Mouse (Mus musculus) activated CD4-positive, CD25-positive, alpha-beta regulatory T cell, adult 4 months (primary cell): Measurements from ENCODE around the gene Foxj3. TPM values are rescaled to one million over a fixed set of nuclear protein-coding genes. Genes with fewer than 3 reads are reported as not detected.
A peak's percentile ranks its signal among the peaks of the same experiment; 100 is the strongest.
"Not testable (repeated sequence)": the region's sequence is repeated elsewhere in the genome, so short reads cannot be mapped to it uniquely, and the experiment has no call there.

Source experiments
- ATAC-seq: one replicate; pipeline ENCODE4 v1.8.0; 2017
- polyA plus RNA-seq, 2 experiments: library from polyadenylated mRNA; unstranded; fragments of 100-300 nt; shearing (Covaris generic); gene quantifications; one replicate each; pipeline ENCODE4 v1.2.1; 2017

Gene Foxj3
- 10 to 100 TPM in 1 of 2 experiments, 1 to 10 TPM in 1; 9.4 to 11.7 TPM for polyA plus RNA-seq

GRCm38 (mm10) chr4:119536615-119537014, at the start of gene Foxj3:
Gene Foxj3, plus strand, starts transcription at chr4:119537004.
- ATAC-seq: not testable (repeated sequence)

GRCm38 (mm10) chr4:119489666-119490065, 47.1 kb upstream of the Foxj3 start:
- ATAC-seq: no peak

- no peak for ATAC-seq
Observed at GRCm38 (mm10) chr4:119490806-119491205, 46.0 kb upstream of the Foxj3 start.

- peak; percentile 77 for ATAC-seq
Observed at GRCm38 (mm10) chr4:119492291-119492932, 44.4 kb upstream of the Foxj3 start, which contains the start of gene Rimkla. Gene Rimkla, minus strand, starts transcription at chr4:119492628.

- ATAC-seq: no peak
Observed at GRCm38 (mm10) chr4:119492933-119493327, 43.9 kb upstream of the Foxj3 start.

GRCm38 (mm10) chr4:119498319-119498848, 38.4 kb upstream of the Foxj3 start:
- no peak for ATAC-seq

- ATAC-seq: no peak
Observed at GRCm38 (mm10) chr4:119511591-119511990, 25.2 kb upstream of the Foxj3 start.

- ATAC-seq: no peak
Observed at GRCm38 (mm10) chr4:119512731-119513141, 24.1 kb upstream of the Foxj3 start.

- ATAC-seq: no peak
Observed at GRCm38 (mm10) chr4:119523575-119523974, 13.2 kb upstream of the Foxj3 start.

- no peak for ATAC-seq
Observed at GRCm38 (mm10) chr4:119524010-119524409, 12.8 kb upstream of the Foxj3 start.

- no peak for ATAC-seq
Observed at GRCm38 (mm10) chr4:119524466-119524865, 12.3 kb upstream of the Foxj3 start.

GRCm38 (mm10) chr4:119526329-119526845, 10.4 kb upstream of the Foxj3 start:
- ATAC-seq: no peak

GRCm38 (mm10) chr4:119531813-119532212, 5.0 kb upstream of the Foxj3 start:
- no peak for ATAC-seq

GRCm38 (mm10) chr4:119535103-119535502, 1.7 kb upstream of the Foxj3 start:
- no peak for ATAC-seq

- no peak for ATAC-seq
Observed at GRCm38 (mm10) chr4:119537436-119537835, 632 bp downstream of the Foxj3 start.

- ATAC-seq: peak; percentile 74
Observed at GRCm38 (mm10) chr4:119539031-119539824, 2.4 kb downstream of the Foxj3 start, which contains the start of gene Frg2f1. Gene Frg2f1, minus strand, starts transcription at chr4:119539529.

- peak; percentile 77 for ATAC-seq
Observed at GRCm38 (mm10) chr4:119539836-119540532, 3.2 kb downstream of the Foxj3 start.

- ATAC-seq: peak; percentile 4
Observed at GRCm38 (mm10) chr4:119540533-119540890, 3.7 kb downstream of the Foxj3 start.

GRCm38 (mm10) chr4:119550864-119551263, 14.1 kb downstream of the Foxj3 start:
- ATAC-seq: no peak

GRCm38 (mm10) chr4:119555466-119555865, 18.7 kb downstream of the Foxj3 start:
- no peak for ATAC-seq

- ATAC-seq: no peak
Observed at GRCm38 (mm10) chr4:119563136-119563535, 26.3 kb downstream of the Foxj3 start.

- no peak for ATAC-seq
Observed at GRCm38 (mm10) chr4:119566322-119566835, 29.6 kb downstream of the Foxj3 start.
